14 mouse cellular contexts compared by ENCODE assay signal in genomic region chr14:30619982-30620578, GRCm38 (mm10). TPM values are rescaled to one million over a fixed set of nuclear protein-coding genes. Genes with fewer than 3 reads are reported as not detected.
DNase-seq lines count a peak whose midpoint lies in the region; ATAC-seq and TF ChIP-seq lines count a peak whose summit lies in the region.
"Had no signal": no experiment of that assay in that cellular context is flagged by ENCODE, and none has a peak within 500 bp of the region (broad histone marks: within the 10 kb centered on the region; RNA-seq: fewer than 3 reads in every experiment).

No protein-coding gene starts in this region.

- H3K36me3 ChIP-seq in liver, embryonic 16.5 days (ENCODE audit: control insufficient read depth, insufficient read depth) = no peaks in the 10 kb centered on the region
- H3K36me3 ChIP-seq: neural tube, embryonic 12.5 days had no signal

- no peak for DNase-seq in gastrocnemius, adult 2 months
- no peak for DNase-seq in gastrocnemius, postnatal 14 days
- peak; percentile 62 for DNase-seq in A20 (ENCODE audit: low read depth, low spot score)
- peak; percentile 61 for DNase-seq in cerebellum, adult 9-11 months
- DNase-seq in urinary bladder, adult 2 months (ENCODE audit: low spot score) = no peak
- no peak for DNase-seq in kidney, adult 9 months
- DNase-seq in testis, postnatal 14 days (ENCODE audit: low spot score) = no peak
- DNase-seq: right cerebral cortex, postnatal 25 days; thymus, adult 18-20 months had no signal

- ATAC-seq in liver, embryonic 16.5 days (ENCODE audit: low read depth) = no peak
- ATAC-seq: hindbrain, postnatal 0 days had no signal

- 37% methylated on average over 7 of the region's 7 CpGs for WGBS in liver, embryonic 16.5 days (ENCODE audit: insufficient replicate concordance)

- no peak overlapping the region for H3K4me3 ChIP-seq in gastrocnemius, adult 2 months
- no peak overlapping the region for H3K4me3 ChIP-seq in liver, embryonic 16.5 days (ENCODE audit: low read depth, low read length)
- H3K4me3 ChIP-seq: embryonic facial prominence, embryonic 15.5 days; limb, embryonic 12.5 days; neural tube, embryonic 12.5 days had no signal

- intact Hi-C loops in gastrocnemius, adult 2 months (cut with DNase I) = no loop called here
- intact Hi-C loops in gastrocnemius, postnatal 14 days (cut with DNase I; ENCODE audit: low total_unique reads) = no loop called here

- no peaks in the 10 kb centered on the region for H3K27me3 ChIP-seq in liver, embryonic 16.5 days (ENCODE audit: control insufficient read depth, insufficient read depth, low read depth, low read length)
- H3K27me3 ChIP-seq: embryonic facial prominence, embryonic 15.5 days; limb, embryonic 12.5 days; neural tube, embryonic 12.5 days had no signal

- H3K4me2 ChIP-seq in liver, embryonic 16.5 days (ENCODE audit: low read depth, low read length) = no peak overlapping the region
- H3K4me2 ChIP-seq: embryonic facial prominence, embryonic 15.5 days; limb, embryonic 12.5 days; neural tube, embryonic 12.5 days had no signal

- H3K9ac ChIP-seq in liver, embryonic 16.5 days (ENCODE audit: low read depth, low read length) = no peak overlapping the region
- H3K9ac ChIP-seq: embryonic facial prominence, embryonic 15.5 days; limb, embryonic 12.5 days; neural tube, embryonic 12.5 days had no signal

- H3K27ac ChIP-seq in gastrocnemius, adult 2 months = peak overlapping the region; percentile 38; the same call in 1 of the 2 replicates
- peak overlapping the region; percentile 59 for H3K27ac ChIP-seq in liver, embryonic 16.5 days (ENCODE audit: low read length)
- H3K27ac ChIP-seq: embryonic facial prominence, embryonic 15.5 days; hindbrain, postnatal 0 days; limb, embryonic 12.5 days; neural tube, embryonic 12.5 days had no signal

- H3K4me1 ChIP-seq in liver, embryonic 16.5 days (ENCODE audit: control insufficient read depth, low read depth, low read length) = peaks cover 33% of the 10 kb centered on the region

- no peak for TF ChIP-seq CTCF in gastrocnemius, adult 2 months (IDR thresholded peaks at IDR 0.05)

- H3K9me3 ChIP-seq in liver, embryonic 16.5 days (replicated peaks; ENCODE audit: control insufficient read depth, low read length) = no peaks in the 10 kb centered on the region
- H3K9me3 ChIP-seq: embryonic facial prominence, embryonic 15.5 days; limb, embryonic 12.5 days; neural tube, embryonic 12.5 days had no signal

RNA-seq across cellular contexts. Expression of gene Prkcd, which starts 5.9 kb away (rescaled TPM):
- total RNA-seq in gastrocnemius, adult 2 months (2021) = 10 to 100 TPM in 1 of 2 experiments, 1 to 10 TPM in 1; 5.6 to 14.8 TPM
- 1 to 10 TPM; 7.8 to 9.1 TPM for total RNA-seq in gastrocnemius, postnatal 14 days (2021)
- polyA plus RNA-seq in liver, embryonic 16.5 days (2015; fragmentation: Nextera tagmentation; extraction: Ambion mirVana) = 16.3 and 16.4 TPM in 2 replicates
- 85.8 and 105 TPM in 2 replicates for polyA plus RNA-seq in urinary bladder, adult 2 months (2012; rRNA removed)

RNA-seq across cellular contexts. Expression of gene Rft1, which starts 34.1 kb away (rescaled TPM):
- total RNA-seq in gastrocnemius, adult 2 months (2021) = 1 to 10 TPM; 4.9 to 5.5 TPM
- total RNA-seq in gastrocnemius, postnatal 14 days (2021) = 1 to 10 TPM; 5.5 to 6.7 TPM
- polyA plus RNA-seq in liver, embryonic 16.5 days (2015; fragmentation: Nextera tagmentation; extraction: Ambion mirVana) = 3.9 and 4.1 TPM in 2 replicates
- polyA plus RNA-seq in urinary bladder, adult 2 months (2012; rRNA removed) = 17.2 and 17.6 TPM in 2 replicates

Comparison
In these comparisons a context has a peak if more than half of its experiments do, and no peak if none do; other contexts are left out.
1. DNase-seq: peak in A20 (single experiment) and cerebellum, adult 9-11 months (single experiment); none in gastrocnemius, adult 2 months (single experiment), gastrocnemius, postnatal 14 days (single experiment), urinary bladder, adult 2 months (single experiment), kidney, adult 9 months (single experiment) and testis, postnatal 14 days (single experiment).